ENCODE assay signal across 12 mouse cellular contexts in the genomic region with DNA sequence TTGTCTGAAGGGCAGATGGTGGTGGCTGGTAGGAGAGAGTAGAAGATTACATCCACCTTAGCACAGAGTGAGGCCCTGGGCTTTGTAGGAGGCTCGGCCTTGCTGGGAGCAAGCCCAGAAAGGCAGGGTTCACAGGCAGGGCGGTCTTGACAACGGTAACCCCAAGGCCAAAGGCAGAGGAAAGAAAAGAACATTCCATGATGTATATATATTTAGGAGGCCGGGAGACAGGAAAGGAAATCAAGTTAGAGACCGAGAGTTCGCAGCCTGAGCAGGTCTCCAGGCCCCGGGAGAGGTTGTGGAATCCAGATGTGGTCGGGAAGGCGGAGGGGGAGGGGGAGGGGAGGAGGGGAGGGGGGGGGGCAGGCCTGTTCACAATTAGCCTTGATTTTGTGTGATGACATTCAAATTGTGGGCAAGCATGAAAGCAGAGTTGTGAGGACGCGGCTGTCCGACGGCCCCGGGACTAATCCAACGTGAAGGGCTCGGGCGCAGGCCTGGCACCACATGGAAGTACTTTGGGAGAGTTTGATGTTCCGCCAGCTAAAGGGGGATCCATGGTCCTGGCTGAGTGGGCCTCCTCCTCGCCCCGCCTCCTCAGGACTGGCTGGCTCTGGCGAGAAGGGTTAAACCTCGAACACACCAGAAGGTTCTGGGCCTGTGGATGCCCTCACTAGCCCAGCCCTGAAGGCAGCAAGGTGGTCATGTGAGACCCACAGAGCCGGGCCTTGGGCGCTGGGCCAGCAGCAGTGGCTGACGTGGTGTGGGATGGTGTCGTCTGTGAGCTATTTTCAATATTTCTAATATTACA.
A peak's percentile ranks its signal among the peaks of the same experiment; 100 is the strongest.
DNase-seq lines count a peak whose midpoint lies in the region; ATAC-seq and TF ChIP-seq lines count a peak whose summit lies in the region.
"Had no signal": no experiment of that assay in that cellular context is flagged by ENCODE, and none has a peak within 500 bp of the region (broad histone marks: within the 10 kb centered on the region; RNA-seq: fewer than 3 reads in every experiment).

No protein-coding gene starts in this region.

- 79% methylated on average over 24 of the region's 26 CpGs for WGBS in forebrain, embryonic 11.5 days
- WGBS in forebrain, embryonic 12.5 days: 72% methylated on average over 16 of the region's 26 CpGs
- WGBS in midbrain, embryonic 12.5 days: 58% methylated on average over 22 of the region's 26 CpGs
- WGBS in midbrain, postnatal 0 days: 64% methylated on average over 20 of the region's 26 CpGs
- 72% methylated on average over 21 of the region's 26 CpGs for WGBS in neural tube, embryonic 11.5 days

- peak; percentile 66 for DNase-seq in forebrain, embryonic 11.5 days (ENCODE audit: low spot score)
- DNase-seq in midbrain, postnatal 0 days (ENCODE audit: low spot score): no peak
- DNase-seq in gastrocnemius, postnatal 10 days: peak; percentile 67
- no peak for DNase-seq in neural tube, embryonic 11.5 days (ENCODE audit: low spot score)
- DNase-seq in left cerebral cortex, postnatal 25 days (ENCODE audit: low spot score in 2 of 2): no peak
- no peak for DNase-seq in thymus, postnatal 10 days (ENCODE audit: low spot score in 2 of 2)
- DNase-seq: adrenal gland, postnatal 36 days; kidney, adult 18-20 months; liver, postnatal 0 days had no signal

- H3K9ac ChIP-seq in forebrain, embryonic 11.5 days (ENCODE audit: low read length): no peak overlapping the region
- no peak overlapping the region for H3K9ac ChIP-seq in forebrain, embryonic 12.5 days
- H3K9ac ChIP-seq in midbrain, embryonic 12.5 days (replicated peaks): no peak overlapping the region
- no peak overlapping the region for H3K9ac ChIP-seq in midbrain, postnatal 0 days (replicated peaks; ENCODE audit: low read length, poor library complexity, severe bottlenecking)
- H3K9ac ChIP-seq in neural tube, embryonic 11.5 days (ENCODE audit: low read length): no peak overlapping the region
- H3K9ac ChIP-seq: liver, postnatal 0 days had no signal

- no peaks in the 10 kb centered on the region for H3K9me3 ChIP-seq in forebrain, embryonic 11.5 days (ENCODE audit: control insufficient read depth, low read length)
- no peaks in the 10 kb centered on the region for H3K9me3 ChIP-seq in forebrain, embryonic 12.5 days
- H3K9me3 ChIP-seq in midbrain, embryonic 12.5 days: no peaks in the 10 kb centered on the region
- no peaks in the 10 kb centered on the region for H3K9me3 ChIP-seq in midbrain, postnatal 0 days (ENCODE audit: low read length)
- H3K9me3 ChIP-seq in neural tube, embryonic 11.5 days (ENCODE audit: control insufficient read depth, low read length): no peaks in the 10 kb centered on the region

- intact Hi-C loops in left cerebral cortex, postnatal 25 days (cut with DNase I): no loop called here

- 0 out of 2 replicates have a peak overlapping the region, but pooled peaks have one; percentile 25 for H3K27ac ChIP-seq in forebrain, embryonic 11.5 days (ENCODE audit: low read depth, low read length)
- H3K27ac ChIP-seq in forebrain, embryonic 12.5 days: no peak overlapping the region; the same call in 1 of the 2 replicates
- peak overlapping the region; percentile 7; the same call in 1 of the 2 replicates for H3K27ac ChIP-seq in midbrain, embryonic 12.5 days (replicated peaks)
- H3K27ac ChIP-seq in midbrain, postnatal 0 days (ENCODE audit: low read depth, low read length): no peak overlapping the region
- 0 out of 2 replicates have a peak overlapping the region, but pooled peaks have one; percentile 10 for H3K27ac ChIP-seq in neural tube, embryonic 11.5 days (ENCODE audit: low read depth, low read length)

- H3K4me2 ChIP-seq in forebrain, embryonic 11.5 days (ENCODE audit: low read depth, low read length, severe bottlenecking): no peak overlapping the region
- H3K4me2 ChIP-seq in forebrain, embryonic 12.5 days: no peak overlapping the region
- no peak overlapping the region for H3K4me2 ChIP-seq in midbrain, embryonic 12.5 days (replicated peaks)
- no peak overlapping the region for H3K4me2 ChIP-seq in midbrain, postnatal 0 days (ENCODE audit: low read depth, low read length, poor library complexity, severe bottlenecking)
- H3K4me2 ChIP-seq in neural tube, embryonic 11.5 days (ENCODE audit: low read depth): no peak overlapping the region

- no peak overlapping the region for H3K4me3 ChIP-seq in forebrain, embryonic 11.5 days (ENCODE audit: low read depth, low read length)
- no peak overlapping the region for H3K4me3 ChIP-seq in forebrain, embryonic 12.5 days (replicated peaks)
- H3K4me3 ChIP-seq in midbrain, embryonic 12.5 days: no peak overlapping the region
- no peak overlapping the region for H3K4me3 ChIP-seq in midbrain, postnatal 0 days (ENCODE audit: low read depth, low read length)
- no peak overlapping the region for H3K4me3 ChIP-seq in neural tube, embryonic 11.5 days (ENCODE audit: low read depth, low read length)

- no peaks in the 10 kb centered on the region for H3K27me3 ChIP-seq in forebrain, embryonic 11.5 days (ENCODE audit: control insufficient read depth, insufficient read depth, low read length)
- no peaks in the 10 kb centered on the region for H3K27me3 ChIP-seq in forebrain, embryonic 12.5 days
- no peaks in the 10 kb centered on the region; the same call in 1 of the 2 replicates for H3K27me3 ChIP-seq in midbrain, embryonic 12.5 days
- no peaks in the 10 kb centered on the region for H3K27me3 ChIP-seq in midbrain, postnatal 0 days (ENCODE audit: insufficient read depth, low read length)
- no peaks in the 10 kb centered on the region for H3K27me3 ChIP-seq in neural tube, embryonic 11.5 days (ENCODE audit: control insufficient read depth, insufficient read depth, low read length)
- H3K27me3 ChIP-seq: CH12.LX had no signal

- ATAC-seq in forebrain, embryonic 11.5 days (replicated peaks; ENCODE audit: low FRiP score): no peak; the same call in 1 of the 2 replicates
- no peak for ATAC-seq in forebrain, embryonic 12.5 days (ENCODE audit: low FRiP score)
- ATAC-seq in midbrain, embryonic 12.5 days (ENCODE audit: low FRiP score, low read depth): 0 out of 2 replicates have a peak, but pooled peaks have one; percentile 49
- ATAC-seq in midbrain, postnatal 0 days (ENCODE audit: low FRiP score): no peak
- ATAC-seq in neural tube, embryonic 11.5 days (ENCODE audit: insufficient read depth, low FRiP score, low TSS enrichment): no peak
- ATAC-seq: liver, postnatal 0 days had no signal

- TF ChIP-seq CTCF in midbrain, postnatal 0 days (IDR thresholded peaks at IDR 0.05): no peak

- peaks cover 14% of the 10 kb centered on the region for H3K4me1 ChIP-seq in forebrain, embryonic 11.5 days (replicated peaks; ENCODE audit: control insufficient read depth, insufficient read depth, low read length)
- H3K4me1 ChIP-seq in forebrain, embryonic 12.5 days: peaks cover 52% of the 10 kb centered on the region
- H3K4me1 ChIP-seq in midbrain, embryonic 12.5 days: peaks cover 48% of the 10 kb centered on the region
- H3K4me1 ChIP-seq in midbrain, postnatal 0 days (ENCODE audit: insufficient read depth, low read length): no peaks in the 10 kb centered on the region
- H3K4me1 ChIP-seq in neural tube, embryonic 11.5 days (ENCODE audit: control insufficient read depth, insufficient read depth, low read length): peaks cover 23% of the 10 kb centered on the region

- H3K36me3 ChIP-seq in forebrain, embryonic 11.5 days (ENCODE audit: control insufficient read depth, insufficient read depth, low read length): no peaks in the 10 kb centered on the region
- H3K36me3 ChIP-seq in forebrain, embryonic 12.5 days (replicated peaks): no peaks in the 10 kb centered on the region
- H3K36me3 ChIP-seq in midbrain, embryonic 12.5 days: no peaks in the 10 kb centered on the region
- H3K36me3 ChIP-seq in midbrain, postnatal 0 days (ENCODE audit: insufficient read depth, low read length): no peaks in the 10 kb centered on the region
- no peaks in the 10 kb centered on the region for H3K36me3 ChIP-seq in neural tube, embryonic 11.5 days (ENCODE audit: control insufficient read depth, insufficient read depth, low read length)

Comparison
In these comparisons a context has a peak if more than half of its experiments do, and no peak if none do; other contexts are left out.
1. H3K27ac ChIP-seq: peak in forebrain, embryonic 11.5 days (single experiment), midbrain, embryonic 12.5 days (single experiment) and neural tube, embryonic 11.5 days (single experiment); none in forebrain, embryonic 12.5 days (single experiment) and midbrain, postnatal 0 days (single experiment).
2. DNase-seq: peak in forebrain, embryonic 11.5 days (single experiment) and gastrocnemius, postnatal 10 days (single experiment); none in midbrain, postnatal 0 days (single experiment), neural tube, embryonic 11.5 days (single experiment), left cerebral cortex, postnatal 25 days (0 of 2) and thymus, postnatal 10 days (0 of 2).